Mouse (Mus musculus): ENCODE measurements around the gene Adgre4. TPM values are rescaled to one million over a fixed set of nuclear protein-coding genes. Genes with fewer than 3 reads are reported as not detected.

Adgre4 gene
- polyA plus RNA-seq (2017; shearing (Covaris generic)), result 0.17 TPM

GRCm38 (mm10) chr17:55749786-55750185 is at the start of gene Adgre4:
TSS of gene Adgre4 (plus strand) at chr17:55749984.

GRCm38 (mm10) chr17:55711984-55712811 is 37.6 kb upstream of the Adgre4 start, which contains the start of gene Pot1b:
TSS of gene Pot1b (minus strand) at chr17:55712628.

GRCm38 (mm10) chr17:55878636-55879369 is 129.0 kb downstream of the Adgre4 start, which contains the start of gene Zfp119a:
TSS of gene Zfp119a (minus strand) at chr17:55878930.

Other genes starting within 250 kb of the Adgre4 start
- not detected for gene Vmn2r118, start 124.8 kb upstream of the Adgre4 start, polyA plus RNA-seq (2017; shearing (Covaris generic))
- 9.9 TPM for gene Pot1b, start 37.4 kb upstream of the Adgre4 start, polyA plus RNA-seq (2017; shearing (Covaris generic))
- gene Zfp119a, start 128.9 kb downstream of the Adgre4 start, polyA plus RNA-seq (2017; shearing (Covaris generic)), result 13.8 TPM
- 31.9 TPM for gene Zfp959, start 142.1 kb downstream of the Adgre4 start, polyA plus RNA-seq (2017; shearing (Covaris generic))
- gene Zfp119b, start 199.5 kb downstream of the Adgre4 start, polyA plus RNA-seq (2017; shearing (Covaris generic)), result 5.7 TPM
- 1.8 TPM for gene Ebi3, start 202.7 kb downstream of the Adgre4 start, polyA plus RNA-seq (2017; shearing (Covaris generic))
- 33.0 TPM for gene Yju2, start 209.1 kb downstream of the Adgre4 start, polyA plus RNA-seq (2017; shearing (Covaris generic))
- 0.41 TPM for gene Shd, start 220.5 kb downstream of the Adgre4 start, polyA plus RNA-seq (2017; shearing (Covaris generic))
- not detected for gene Fsd1, start 236.5 kb downstream of the Adgre4 start, polyA plus RNA-seq (2017; shearing (Covaris generic))